Mouse (Mus musculus): ENCODE measurements around the gene Mt4.

DNA sequence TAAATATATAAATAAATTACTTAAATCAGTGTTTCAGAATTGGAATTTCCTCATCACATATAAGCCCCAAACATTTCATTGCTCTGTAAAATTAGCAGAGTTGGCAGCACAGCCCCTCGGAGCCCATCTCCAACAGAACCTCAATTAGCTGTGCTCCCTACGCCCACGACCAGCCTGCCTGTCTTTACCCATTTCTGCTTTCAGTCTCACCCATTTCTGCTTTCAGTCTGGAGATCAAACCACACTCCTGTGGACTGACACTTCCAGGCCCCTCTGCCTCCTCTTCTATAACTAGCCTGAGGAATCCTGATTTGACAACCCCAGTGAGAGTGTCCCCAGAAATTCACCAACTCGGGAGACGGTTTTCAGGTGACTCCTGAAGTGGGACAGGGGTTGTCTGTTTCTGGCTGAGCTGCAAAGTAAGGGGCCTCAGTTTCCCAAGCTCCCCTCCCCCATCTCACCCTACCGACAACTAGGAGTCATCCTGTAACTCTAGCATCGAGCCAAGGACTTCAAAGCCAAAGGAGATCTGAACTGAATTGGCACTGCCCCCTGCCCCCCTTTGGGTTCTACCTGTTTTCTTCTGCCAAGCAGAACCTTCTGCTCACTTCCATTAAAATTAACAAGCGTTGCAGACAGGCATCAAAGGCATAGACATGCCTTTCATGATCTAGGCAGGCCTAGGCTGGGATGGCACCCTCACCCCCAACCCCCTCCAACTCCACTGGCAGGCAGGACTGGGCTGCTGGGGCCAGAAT is 14.1 kb upstream of the Mt4 start:
- TF ChIP-seq CTCF (IDR thresholded peaks at IDR 0.05; ENCODE audit: borderline replicate concordance, insufficient read depth, low read depth, low read length) (no peak), POLR2A (IDR thresholded peaks at IDR 0.05; ENCODE audit: borderline replicate concordance, insufficient read depth, low read length) (no peak)
